Mouse (Mus musculus) adrenal gland, postnatal 36 days (tissue): Measurements from ENCODE around the gene Amd2. TPM values are rescaled to one million over a fixed set of nuclear protein-coding genes. Genes with fewer than 3 reads are reported as not detected.

Experiments used
- DNase-seq, 2 experiments: peaks; one replicate each; pipeline ENCODE4 v3.0.0; 2021; ENCODE audit warnings: mixed read lengths in 1 of 2
- long read RNA-seq, 2 experiments: library from polyadenylated mRNA; stranded (forward); transcript quantifications; one replicate each; pipeline ENCODE4 v2.0.0; 2021; ENCODE audit warnings: borderline sequencing depth in 2 of 2
- total RNA-seq, 2 experiments: library from RNA; stranded (reverse); gene quantifications; 2 replicates each; pipeline ENCODE4 v1.2.3; 2021

Amd2 gene
- 10 to 100 TPM; 12.6 to 12.8 TPM for total RNA-seq
- long read RNA-seq, experiment 1, transcript Amd2-201 (1 exons, 3,218 nt), result major isoform, 17 of 17 reads
- long read RNA-seq, experiment 1, partial matches to known transcripts, result 0 of 17 reads
- long read RNA-seq, experiment 1, other reads (novel, unspliced or antisense), result 0 of 17 reads
- long read RNA-seq, experiment 2, transcript Amd2-201 (1 exons, 3,218 nt), result major isoform, 7 of 7 reads
- long read RNA-seq, experiment 2, partial matches to known transcripts, result 0 of 7 reads
- long read RNA-seq, experiment 2, other reads (novel, unspliced or antisense), result 0 of 7 reads

GRCm38 (mm10) chr10:35711792-35712191, at the start of gene Amd2:
Gene Amd2, minus strand, starts transcription at chr10:35711892.
- no peak for DNase-seq

- DNase-seq, result no peak
These were observed 49.6 kb upstream of the Amd2 start for GRCm38 (mm10) chr10:35761280-35761679.

- peak in 1 of 2 experiments; percentile 5 for DNase-seq
These were observed 25.9 kb upstream of the Amd2 start for GRCm38 (mm10) chr10:35737639-35738038.

GRCm38 (mm10) chr10:35714266-35714665, 2.6 kb upstream of the Amd2 start:
- DNase-seq, result no peak
